Mouse (Mus musculus): ENCODE measurements around the gene Awat2. TPM values are rescaled to one million over a fixed set of nuclear protein-coding genes. Genes with fewer than 3 reads are reported as not detected.

The Awat2 gene
- polyA plus RNA-seq, 1 experiment from 2014 or later = 0.71 TPM

DNA sequence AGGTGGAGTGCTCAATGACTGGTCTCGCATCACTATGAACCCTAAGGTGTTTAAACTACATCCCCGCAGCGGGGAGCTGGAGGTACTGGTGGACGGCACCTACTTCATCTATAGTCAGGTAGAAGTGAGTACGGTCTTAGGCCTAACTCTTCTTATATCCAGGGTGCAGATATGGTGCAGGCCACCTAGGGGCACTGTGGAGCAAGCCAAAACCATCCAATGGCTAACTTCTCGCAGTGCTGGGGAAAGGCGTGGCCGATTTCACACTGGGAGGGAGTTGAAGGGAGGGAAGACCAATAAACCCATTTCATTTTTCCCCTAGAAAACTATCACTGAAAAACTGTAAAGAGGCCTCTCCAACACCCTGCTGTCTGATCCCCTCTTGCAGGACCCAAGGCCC, 47.5 kb downstream of the Awat2 start:
- no peaks in the 10 kb centered on the region for H3K27me3 ChIP-seq (replicated peaks)
- no peak overlapping the region for H3K9ac ChIP-seq
- 80% methylated on average over 8 of the region's 8 CpGs for WGBS
- no peaks in the 10 kb centered on the region for H3K36me3 ChIP-seq
- H3K4me2 ChIP-seq = no peak overlapping the region
- H3K9me3 ChIP-seq = no peaks in the 10 kb centered on the region
- ATAC-seq (ENCODE audit: insufficient read depth, low FRiP score, low read depth) = no peak
- no peaks in the 10 kb centered on the region for H3K4me1 ChIP-seq
- H3K4me3 ChIP-seq (replicated peaks) = no peak overlapping the region
- no peak overlapping the region for H3K27ac ChIP-seq

DNA sequence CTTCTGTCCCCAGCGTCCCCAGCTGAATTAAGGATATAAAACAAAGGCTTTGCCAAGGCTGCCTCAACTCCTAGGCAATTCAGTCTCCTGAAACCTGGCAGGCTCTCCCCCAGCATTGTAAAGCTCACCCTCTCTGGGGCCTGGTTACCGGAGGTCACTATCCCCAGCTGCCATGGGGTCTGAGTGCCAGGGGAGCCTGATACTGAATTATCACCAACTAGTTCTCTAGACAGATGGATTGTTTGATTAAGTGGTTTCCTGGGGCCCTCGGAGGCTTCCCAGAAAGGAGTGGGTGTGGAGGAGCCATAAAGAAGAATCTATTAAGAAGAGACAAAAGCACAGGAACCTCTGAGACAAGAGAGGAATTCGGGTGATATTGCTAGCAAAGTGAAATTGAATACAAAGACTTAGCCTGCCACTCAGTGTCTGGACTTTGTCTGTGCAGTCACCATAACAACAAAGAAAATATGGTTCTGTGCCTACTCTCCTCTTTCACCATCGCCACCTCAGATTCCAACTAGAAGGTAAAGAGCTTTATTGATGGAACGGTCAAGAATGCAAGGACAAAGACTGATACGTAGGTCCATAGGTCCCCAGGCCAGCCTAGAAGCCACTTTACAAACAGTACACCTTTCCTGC, 48.2 kb downstream of the Awat2 start:
- Histone ChIP-seq H3K9me3 (no peaks in the 10 kb centered on the region), H3K36me3 (no peaks in the 10 kb centered on the region), H3K9ac (no peak overlapping the region), H3K27ac (no peak overlapping the region), H3K4me3 (replicated peaks) (no peak overlapping the region), H3K27me3 (replicated peaks) (no peaks in the 10 kb centered on the region), H3K4me1 (no peaks in the 10 kb centered on the region), H3K4me2 (no peak overlapping the region)
- 70% methylated on average over 7 of the region's 7 CpGs for WGBS
- no peak for ATAC-seq (ENCODE audit: insufficient read depth, low FRiP score, low read depth)

DNA sequence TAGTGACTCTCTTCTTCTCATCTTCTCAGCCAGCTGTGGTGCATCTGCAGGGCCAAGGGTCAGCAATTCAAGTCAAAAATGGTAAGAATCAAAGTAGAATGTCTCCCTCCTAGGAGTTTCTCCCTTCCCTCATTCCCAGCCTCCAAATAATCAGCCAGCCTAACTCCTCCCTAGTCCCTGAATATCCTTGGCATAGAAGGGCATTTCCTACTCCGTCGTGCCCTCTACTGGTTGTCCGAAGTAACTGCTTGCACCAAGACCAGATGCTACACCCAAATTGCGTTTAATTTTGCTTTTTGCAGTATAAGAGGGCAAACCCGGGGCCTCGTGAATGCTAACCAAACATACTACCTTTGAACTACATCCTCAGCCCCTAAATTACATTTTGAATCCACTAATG, 50.2 kb downstream of the Awat2 start:
- no peak overlapping the region for H3K4me2 ChIP-seq
- no peak overlapping the region for H3K4me3 ChIP-seq (replicated peaks)
- no peak for ATAC-seq (ENCODE audit: insufficient read depth, low FRiP score, low read depth)
- H3K27me3 ChIP-seq (replicated peaks) = no peaks in the 10 kb centered on the region
- no peak overlapping the region for H3K27ac ChIP-seq
- no peaks in the 10 kb centered on the region for H3K9me3 ChIP-seq
- 38% methylated on average over 6 of the region's 6 CpGs for WGBS
- no peaks in the 10 kb centered on the region for H3K4me1 ChIP-seq
- no peaks in the 10 kb centered on the region for H3K36me3 ChIP-seq
- H3K9ac ChIP-seq = no peak overlapping the region

DNA sequence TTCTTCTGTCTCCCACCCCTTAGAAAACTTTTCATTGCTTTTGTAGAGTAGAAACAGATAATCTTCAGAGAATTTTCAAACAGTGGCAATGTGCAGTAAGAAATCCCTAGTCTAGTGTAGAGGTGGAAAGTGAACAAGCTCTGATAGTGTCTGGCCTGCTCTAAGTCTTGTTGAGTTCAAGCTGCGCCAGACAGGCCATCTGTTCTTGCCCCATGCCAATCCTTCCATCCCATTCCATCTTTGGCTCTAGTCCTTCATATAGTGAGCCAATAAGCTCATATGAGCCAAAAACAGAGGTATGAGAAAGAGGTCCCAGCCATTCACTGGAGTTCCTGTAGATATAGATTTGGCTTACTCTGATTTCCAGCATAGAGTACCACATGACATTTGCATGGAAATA, 52.6 kb downstream of the Awat2 start:
- Histone ChIP-seq H3K9ac (no peak overlapping the region), H3K36me3 (no peaks in the 10 kb centered on the region), H3K9me3 (no peaks in the 10 kb centered on the region), H3K4me1 (no peaks in the 10 kb centered on the region), H3K27ac (no peak overlapping the region), H3K4me3 (replicated peaks) (no peak overlapping the region), H3K4me2 (no peak overlapping the region), H3K27me3 (replicated peaks) (no peaks in the 10 kb centered on the region)
- 82% methylated on average over 1 of the region's 1 CpGs for WGBS
- ATAC-seq (ENCODE audit: insufficient read depth, low FRiP score, low read depth) = no peak

DNA sequence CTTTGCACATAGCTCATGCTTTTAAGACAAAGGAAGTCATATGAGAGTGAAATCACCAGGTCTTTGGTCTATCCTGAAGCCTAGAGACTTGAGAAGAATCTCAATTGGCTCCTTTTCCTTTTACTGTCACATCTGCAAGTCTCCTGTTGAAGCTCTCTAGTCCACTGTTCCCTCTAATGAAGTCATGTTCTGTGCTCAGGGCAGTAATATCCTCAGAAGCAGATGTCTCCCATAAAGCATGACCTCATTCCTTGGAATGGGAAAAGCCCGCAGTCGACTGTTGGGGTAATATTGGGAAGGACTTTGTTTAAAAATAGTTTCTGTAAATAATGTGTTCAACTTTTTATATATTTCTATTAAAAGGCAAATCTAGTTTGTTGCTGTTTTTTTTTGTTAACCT, 85.5 kb downstream of the Awat2 start:
- Histone ChIP-seq H3K36me3 (no peaks in the 10 kb centered on the region), H3K27me3 (replicated peaks) (no peaks in the 10 kb centered on the region), H3K4me3 (replicated peaks) (no peak overlapping the region), H3K4me1 (no peaks in the 10 kb centered on the region), H3K27ac (no peak overlapping the region), H3K9ac (no peak overlapping the region), H3K4me2 (no peak overlapping the region), H3K9me3 (no peaks in the 10 kb centered on the region)
- WGBS = 54% methylated on average over 2 of the region's 2 CpGs
- ATAC-seq (ENCODE audit: insufficient read depth, low FRiP score, low read depth) = no peak

MicroRNAs within 50 kb of the gene (microRNA counts, 519-probe panel; counts per million panel counts)
- microRNA mmu-miR-676 = 2,636 counts per million, percentile 64 among the panel's probes with 10 or more counts

Small RNA genes lying within 50 kb of the gene (microRNA-seq; reads per million reads assigned to microRNA genes)
- gene Mir676 = 850 reads per million, percentile 74 among the genes with 10 or more reads in this experiment

Other genes with a start within 250 kb of the Awat2 start
- gene Otud6a, start 13.7 kb downstream of the Awat2 start, polyA plus RNA-seq (2015; fragmentation: Nextera tagmentation; extraction: Ambion mirVana) = not detected in 2 replicates
- 33.5 and 37.2 TPM in 2 replicates for gene Igbp1, start 51.6 kb upstream of the Awat2 start, polyA plus RNA-seq (2015; fragmentation: Nextera tagmentation; extraction: Ambion mirVana)
- gene Dgat2l6, start 82.1 kb upstream of the Awat2 start, polyA plus RNA-seq (2015; fragmentation: Nextera tagmentation; extraction: Ambion mirVana) = not detected in 2 replicates
- gene Awat1, start 129.5 kb upstream of the Awat2 start, polyA plus RNA-seq (2015; fragmentation: Nextera tagmentation; extraction: Ambion mirVana) = not detected in 2 replicates
- gene P2ry4, start 152.2 kb upstream of the Awat2 start, polyA plus RNA-seq (2015; fragmentation: Nextera tagmentation; extraction: Ambion mirVana) = 0.09 TPM in 1 of 2 replicates, not detected in the other
- not detected in 2 replicates for gene Arr3, start 162.8 kb upstream of the Awat2 start, polyA plus RNA-seq (2015; fragmentation: Nextera tagmentation; extraction: Ambion mirVana)
- gene Kif4, start 183.0 kb upstream of the Awat2 start, polyA plus RNA-seq (2015; fragmentation: Nextera tagmentation; extraction: Ambion mirVana) = 22.5 and 25.2 TPM in 2 replicates
- 86.0 and 93.9 TPM in 2 replicates for gene Pdzd11, start 183.9 kb upstream of the Awat2 start, polyA plus RNA-seq (2015; fragmentation: Nextera tagmentation; extraction: Ambion mirVana)

All from stomach, embryonic 15.5 days (tissue).